Mouse (Mus musculus): ENCODE data around the gene Tk2. TPM values are rescaled to one million over a fixed set of nuclear protein-coding genes. Genes with fewer than 3 reads are reported as not detected.

Gene Tk2
- polyA plus RNA-seq, 1 experiment from 2014 or later = 19.6 TPM

DNA sequence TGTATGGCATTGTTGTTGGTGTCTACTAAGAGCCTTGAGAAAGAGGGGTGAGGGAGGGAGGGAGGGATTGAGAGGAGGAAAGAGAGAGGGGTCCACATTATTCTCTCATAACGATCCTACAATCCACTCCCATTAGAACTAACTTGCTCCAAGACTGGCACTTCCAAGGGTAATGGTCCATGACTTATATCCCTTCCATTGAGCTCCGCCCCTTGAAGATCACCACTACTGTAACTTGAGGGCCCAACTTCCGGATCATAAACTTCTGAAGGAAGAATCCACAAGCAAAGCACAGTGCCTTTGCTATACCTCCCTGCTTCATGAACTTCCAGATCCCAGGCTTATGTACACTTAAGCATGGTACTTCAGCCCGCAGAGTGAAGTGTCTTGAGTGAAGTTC is 46.0 kb downstream of the Tk2 start:
- no peak for TF ChIP-seq CTCF (IDR thresholded peaks at IDR 0.05; ENCODE audit: low read depth)
- Histone ChIP-seq H3K27me3 (ENCODE audit: insufficient read depth, low read length) (no peaks in the 10 kb centered on the region), H3K4me1 (replicated peaks; ENCODE audit: insufficient read depth, low read length) (no peaks in the 10 kb centered on the region), H3K27ac (no peak overlapping the region), H3K4me2 (ENCODE audit: low read length) (no peak overlapping the region), H3K9me3 (replicated peaks; ENCODE audit: low read length) (no peaks in the 10 kb centered on the region), H3K9ac (ENCODE audit: low read depth, low read length) (no peak overlapping the region), H3K4me3 (replicated peaks; ENCODE audit: low read depth, low read length) (no peak overlapping the region), H3K36me3 (ENCODE audit: insufficient read depth, low read length) (no peaks in the 10 kb centered on the region)
- DNase-seq (ENCODE audit: low spot score) (peak; percentile 76), ATAC-seq (replicated peaks; ENCODE audit: low FRiP score, low read depth) (peak; percentile 78)
- 36% methylated on average over 4 of the region's 4 CpGs for WGBS

DNA sequence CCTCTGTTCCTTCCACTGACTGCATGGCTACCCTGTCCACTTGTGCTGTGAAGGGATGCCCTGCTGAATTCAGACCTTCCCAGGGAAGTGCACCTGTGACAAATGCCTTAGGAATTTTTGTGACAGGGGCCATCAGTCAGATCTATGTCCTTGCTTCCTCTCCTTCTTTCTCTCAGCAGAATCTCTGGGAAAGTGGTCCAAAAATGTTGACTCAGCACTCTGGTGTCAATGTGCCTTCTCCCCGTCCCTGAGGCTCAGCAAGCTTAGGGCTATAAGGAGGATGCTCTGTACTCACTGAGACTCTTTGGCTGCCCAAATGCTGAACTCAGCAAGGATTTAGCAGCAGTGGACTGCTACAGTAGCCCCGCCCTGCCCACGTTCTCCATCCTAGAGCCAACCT is 46.7 kb downstream of the Tk2 start:
- ATAC-seq (replicated peaks; ENCODE audit: low FRiP score, low read depth) (no peak), DNase-seq (ENCODE audit: low spot score) (no peak)
- no peaks in the 10 kb centered on the region for H3K4me1 ChIP-seq (replicated peaks; ENCODE audit: insufficient read depth, low read length)
- no peaks in the 10 kb centered on the region for H3K9me3 ChIP-seq (replicated peaks; ENCODE audit: low read length)
- H3K4me2 ChIP-seq (ENCODE audit: low read length) = no peak overlapping the region
- no peak overlapping the region for H3K4me3 ChIP-seq (replicated peaks; ENCODE audit: low read depth, low read length)
- no peaks in the 10 kb centered on the region for H3K27me3 ChIP-seq (ENCODE audit: insufficient read depth, low read length)
- no peak overlapping the region for H3K27ac ChIP-seq
- WGBS = 75% methylated on average over 3 of the region's 3 CpGs
- no peak overlapping the region for H3K9ac ChIP-seq (ENCODE audit: low read depth, low read length)
- no peak for TF ChIP-seq CTCF (IDR thresholded peaks at IDR 0.05; ENCODE audit: low read depth)
- H3K36me3 ChIP-seq (ENCODE audit: insufficient read depth, low read length) = no peaks in the 10 kb centered on the region

DNA sequence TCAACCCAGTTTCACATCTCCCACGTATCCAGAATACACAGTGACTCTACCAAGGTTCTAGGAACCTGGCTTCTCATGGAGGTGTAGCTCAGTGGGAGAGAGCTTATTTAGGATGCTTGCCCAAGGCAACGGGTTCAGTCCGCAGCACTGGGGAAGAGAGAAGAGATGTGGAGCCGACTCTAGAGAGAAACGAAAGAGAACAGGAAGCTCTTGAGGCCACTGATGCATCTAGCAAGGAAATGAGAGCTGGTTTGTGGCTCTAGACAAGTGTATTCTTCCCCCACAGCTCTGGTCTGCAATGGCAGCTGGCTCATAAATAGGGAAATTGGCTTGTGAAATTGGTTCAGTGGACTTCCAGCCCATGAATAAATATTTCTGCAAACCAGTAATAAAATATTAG is 48.6 kb downstream of the Tk2 start:
- DNase-seq (ENCODE audit: low spot score) (no peak), ATAC-seq (replicated peaks; ENCODE audit: low FRiP score, low read depth) (no peak)
- no peaks in the 10 kb centered on the region for H3K27me3 ChIP-seq (ENCODE audit: insufficient read depth, low read length)
- H3K36me3 ChIP-seq (ENCODE audit: insufficient read depth, low read length) = no peaks in the 10 kb centered on the region
- no peak overlapping the region for H3K9ac ChIP-seq (ENCODE audit: low read depth, low read length)
- no peaks in the 10 kb centered on the region for H3K9me3 ChIP-seq (replicated peaks; ENCODE audit: low read length)
- H3K4me1 ChIP-seq (replicated peaks; ENCODE audit: insufficient read depth, low read length) = no peaks in the 10 kb centered on the region
- H3K27ac ChIP-seq = no peak overlapping the region
- H3K4me2 ChIP-seq (ENCODE audit: low read length) = no peak overlapping the region
- TF ChIP-seq CTCF (IDR thresholded peaks at IDR 0.05; ENCODE audit: low read depth) = no peak
- no peak overlapping the region for H3K4me3 ChIP-seq (replicated peaks; ENCODE audit: low read depth, low read length)
- 71% methylated on average over 5 of the region's 5 CpGs for WGBS

DNA sequence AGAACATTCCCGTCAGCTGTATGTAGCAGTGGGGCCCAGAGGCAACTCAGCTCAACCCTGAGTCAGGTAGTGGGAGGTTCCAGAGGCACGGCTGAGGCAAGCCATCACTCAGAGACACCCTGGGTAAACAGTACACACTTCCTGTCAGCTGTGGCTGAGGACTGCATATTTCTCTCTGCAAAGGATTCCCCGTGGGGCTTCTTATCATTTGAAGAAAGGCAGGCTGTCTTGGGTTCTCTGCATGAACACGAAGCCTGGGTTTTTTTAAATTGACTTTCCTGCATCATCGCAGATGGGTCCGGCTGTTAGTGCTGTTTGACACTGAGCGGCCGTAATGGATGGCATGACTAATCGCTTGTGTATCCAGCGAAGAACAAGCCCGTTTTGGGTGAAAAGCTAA is 56.9 kb downstream of the Tk2 start:
- H3K4me1 ChIP-seq (replicated peaks; ENCODE audit: insufficient read depth, low read length) = 0 out of 2 replicates have a peak, but pooled peaks cover 3% of the 10 kb centered on the region
- DNase-seq (ENCODE audit: low spot score) = peak; percentile 64
- H3K4me2 ChIP-seq (ENCODE audit: low read length) = no peak overlapping the region
- no peak for TF ChIP-seq CTCF (IDR thresholded peaks at IDR 0.05; ENCODE audit: low read depth)
- no peaks in the 10 kb centered on the region for H3K36me3 ChIP-seq (ENCODE audit: insufficient read depth, low read length)
- H3K9ac ChIP-seq (ENCODE audit: low read depth, low read length) = no peak overlapping the region
- no peaks in the 10 kb centered on the region for H3K27me3 ChIP-seq (ENCODE audit: insufficient read depth, low read length)
- H3K27ac ChIP-seq = no peak overlapping the region
- no peak overlapping the region for H3K4me3 ChIP-seq (replicated peaks; ENCODE audit: low read depth, low read length)
- ATAC-seq (replicated peaks; ENCODE audit: low FRiP score, low read depth) = no peak
- no peaks in the 10 kb centered on the region for H3K9me3 ChIP-seq (replicated peaks; ENCODE audit: low read length)
- 10% methylated on average over 11 of the region's 11 CpGs for WGBS

DNA sequence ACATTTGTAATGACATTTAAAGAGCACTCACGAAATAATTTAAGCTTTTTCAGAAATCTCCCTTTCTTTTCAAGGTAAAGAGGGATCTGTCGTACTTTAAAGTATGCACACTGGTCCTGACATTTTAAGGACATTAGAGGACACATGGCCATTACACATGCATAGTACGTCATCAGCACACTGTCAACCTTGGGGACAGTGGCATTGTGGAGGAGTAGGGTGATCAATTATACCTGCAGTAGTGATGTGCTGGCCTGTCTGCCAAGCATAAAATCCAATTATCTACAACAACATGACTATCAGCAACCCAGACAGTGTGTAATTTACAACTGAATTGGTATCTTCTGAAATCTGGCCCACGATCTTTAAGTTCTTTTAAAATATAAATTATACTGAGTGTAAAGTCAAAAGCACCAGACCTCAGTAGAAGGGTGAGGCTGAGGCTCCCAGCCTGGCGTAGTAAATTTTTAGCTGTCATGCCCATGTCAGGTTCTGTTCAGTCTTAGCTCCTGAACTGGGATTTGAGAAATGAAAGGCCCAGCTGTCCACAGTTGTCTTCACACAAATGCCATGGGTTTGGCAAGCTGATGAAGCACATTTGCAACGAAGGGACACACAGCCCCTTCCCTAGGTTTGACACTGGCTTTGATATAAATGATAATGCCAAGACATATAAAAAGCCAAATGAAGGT is 57.4 kb downstream of the Tk2 start:
- no peak for DNase-seq (ENCODE audit: low spot score)

DNA sequence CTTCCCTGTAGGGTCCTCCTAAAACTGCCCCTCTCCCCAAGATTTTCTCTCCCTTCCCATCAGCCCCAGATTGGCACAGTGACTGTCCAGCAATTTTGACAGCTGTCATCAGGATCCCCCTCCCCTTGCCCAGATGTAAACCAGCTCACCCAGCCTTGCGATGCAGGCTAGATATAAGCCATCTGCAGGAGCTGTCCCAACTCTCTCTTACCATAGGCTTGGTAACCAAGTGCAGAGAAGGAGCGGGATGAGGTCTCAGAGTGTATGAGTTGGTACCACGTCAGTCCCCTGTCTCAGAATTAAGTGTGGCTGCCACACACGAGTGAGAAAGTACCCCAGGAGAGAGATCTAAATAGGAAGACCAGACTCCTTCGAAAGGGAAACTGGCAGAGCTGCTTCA is 59.9 kb downstream of the Tk2 start:
- Histone ChIP-seq H3K27ac (no peak overlapping the region), H3K36me3 (ENCODE audit: insufficient read depth, low read length) (no peaks in the 10 kb centered on the region), H3K4me3 (replicated peaks; ENCODE audit: low read depth, low read length) (no peak overlapping the region), H3K9ac (ENCODE audit: low read depth, low read length) (no peak overlapping the region), H3K27me3 (ENCODE audit: insufficient read depth, low read length) (no peaks in the 10 kb centered on the region), H3K4me2 (ENCODE audit: low read length) (no peak overlapping the region), H3K9me3 (replicated peaks; ENCODE audit: low read length) (no peaks in the 10 kb centered on the region), H3K4me1 (replicated peaks; ENCODE audit: insufficient read depth, low read length) (0 out of 2 replicates have a peak, but pooled peaks cover 3% of the 10 kb centered on the region)
- 55% methylated on average over 5 of the region's 5 CpGs for WGBS
- no peak for DNase-seq (ENCODE audit: low spot score)
- ATAC-seq (replicated peaks; ENCODE audit: low FRiP score, low read depth) = no peak
- TF ChIP-seq CTCF (IDR thresholded peaks at IDR 0.05; ENCODE audit: low read depth) = no peak

More for the DNA sequence above, 57.4 kb downstream of the Tk2 start:
- H3K36me3 ChIP-seq (ENCODE audit: insufficient read depth, low read length) = no peaks in the 10 kb centered on the region
- no peak overlapping the region for H3K9ac ChIP-seq (ENCODE audit: low read depth, low read length)
- H3K27me3 ChIP-seq (ENCODE audit: insufficient read depth, low read length) = no peaks in the 10 kb centered on the region
- no peak for ATAC-seq (replicated peaks; ENCODE audit: low FRiP score, low read depth)
- 50% methylated on average over 6 of the region's 6 CpGs for WGBS
- H3K4me2 ChIP-seq (ENCODE audit: low read length) = no peak overlapping the region
- TF ChIP-seq CTCF (IDR thresholded peaks at IDR 0.05; ENCODE audit: low read depth) = no peak
- no peaks in the 10 kb centered on the region for H3K9me3 ChIP-seq (replicated peaks; ENCODE audit: low read length)
- H3K27ac ChIP-seq = no peak overlapping the region
- no peak overlapping the region for H3K4me3 ChIP-seq (replicated peaks; ENCODE audit: low read depth, low read length)
- H3K4me1 ChIP-seq (replicated peaks; ENCODE audit: insufficient read depth, low read length) = 0 out of 2 replicates have a peak, but pooled peaks cover 3% of the 10 kb centered on the region

DNA sequence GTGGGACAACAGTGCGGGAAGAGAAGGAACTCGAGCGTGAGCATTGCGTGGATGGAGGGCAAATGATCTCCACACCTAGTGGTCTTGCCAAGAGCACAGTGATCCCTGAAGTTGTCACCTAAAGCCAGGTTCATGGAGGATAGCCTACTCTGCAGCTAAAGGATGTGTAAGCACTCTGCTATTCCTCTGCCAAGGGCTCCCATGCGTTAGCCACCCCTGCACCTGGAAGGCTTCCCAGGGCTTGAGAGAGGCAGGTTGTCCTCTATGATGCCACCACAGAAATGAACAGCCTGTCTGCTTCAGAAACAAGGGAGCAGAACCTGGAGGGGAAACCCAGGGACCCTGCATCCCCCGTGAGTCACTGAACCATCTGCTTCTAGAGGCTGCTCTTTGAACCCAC is 60.7 kb downstream of the Tk2 start:
- Histone ChIP-seq H3K27me3 (ENCODE audit: insufficient read depth, low read length) (no peaks in the 10 kb centered on the region), H3K4me3 (replicated peaks; ENCODE audit: low read depth, low read length) (no peak overlapping the region), H3K9me3 (replicated peaks; ENCODE audit: low read length) (no peaks in the 10 kb centered on the region), H3K9ac (ENCODE audit: low read depth, low read length) (no peak overlapping the region), H3K4me1 (replicated peaks; ENCODE audit: insufficient read depth, low read length) (0 out of 2 replicates have a peak, but pooled peaks cover 3% of the 10 kb centered on the region), H3K27ac (no peak overlapping the region), H3K4me2 (ENCODE audit: low read length) (no peak overlapping the region), H3K36me3 (ENCODE audit: insufficient read depth, low read length) (no peaks in the 10 kb centered on the region)
- 58% methylated on average over 6 of the region's 6 CpGs for WGBS
- no peak for TF ChIP-seq CTCF (IDR thresholded peaks at IDR 0.05; ENCODE audit: low read depth)
- ATAC-seq (replicated peaks; ENCODE audit: low FRiP score, low read depth) = no peak
- no peak for DNase-seq (ENCODE audit: low spot score)
